Mouse (Mus musculus): ENCODE data around the gene Tax1bp3.

GRCm38 (mm10) chr11:73199879-73200278, 23.0 kb downstream of the Tax1bp3 start:
- TF ChIP-seq CTCF (IDR thresholded peaks at IDR 0.05; ENCODE audit: insufficient read depth, low read depth, low read length) = no peak
- TF ChIP-seq POLR2A (IDR thresholded peaks at IDR 0.05; ENCODE audit: insufficient read depth, low read depth, low read length) = no peak; the same call in 1 of the 2 replicates
